Comparison of ENCODE assay signal across 25 mouse cellular contexts in genomic region chr5:111008431-111008830, GRCm38 (mm10).
DNase-seq lines count a peak whose midpoint lies in the region; ATAC-seq and TF ChIP-seq lines count a peak whose summit lies in the region.
"Had no signal": no experiment of that assay in that cellular context is flagged by ENCODE, and none has a peak within 500 bp of the region (broad histone marks: within the 10 kb centered on the region; RNA-seq: fewer than 3 reads in every experiment).

No protein-coding gene starts in this region.

- peak; percentile 49 for DNase-seq in gastrocnemius, adult 2 months
- DNase-seq in gastrocnemius, postnatal 14 days, result no peak
- DNase-seq: adrenal gland, postnatal 10 days; adrenal gland, postnatal 36 days; B cell, adult 2 months; heart, adult 2 months; heart, postnatal 14 days; heart, postnatal 4 days; kidney, adult 2 months had no signal

- no peak for ATAC-seq in forebrain, embryonic 15.5 days (replicated peaks)
- no peak for ATAC-seq in forebrain, embryonic 12.5 days (ENCODE audit: low FRiP score)
- no peak for ATAC-seq in midbrain, embryonic 12.5 days (ENCODE audit: low FRiP score, low read depth)
- no peak for ATAC-seq in midbrain, embryonic 16.5 days
- no peak for ATAC-seq in hindbrain, embryonic 13.5 days (ENCODE audit: low FRiP score)
- ATAC-seq: forebrain, embryonic 13.5 days; intestine, postnatal 0 days; Patski had no signal

- H3K4me2 ChIP-seq in forebrain, embryonic 15.5 days (replicated peaks), result no peak overlapping the region
- H3K4me2 ChIP-seq in forebrain, embryonic 12.5 days, result no peak overlapping the region
- H3K4me2 ChIP-seq in midbrain, embryonic 12.5 days (replicated peaks), result no peak overlapping the region
- no peak overlapping the region for H3K4me2 ChIP-seq in midbrain, embryonic 16.5 days (ENCODE audit: low read length)
- H3K4me2 ChIP-seq in hindbrain, embryonic 13.5 days, result no peak overlapping the region
- H3K4me2 ChIP-seq: embryonic facial prominence, embryonic 12.5 days; forebrain, embryonic 13.5 days; heart, embryonic 13.5 days; hindbrain, embryonic 15.5 days had no signal

- H3K9ac ChIP-seq in forebrain, embryonic 15.5 days (replicated peaks), result no peak overlapping the region
- H3K9ac ChIP-seq in forebrain, embryonic 12.5 days, result no peak overlapping the region
- no peak overlapping the region for H3K9ac ChIP-seq in midbrain, embryonic 12.5 days (replicated peaks)
- no peak overlapping the region for H3K9ac ChIP-seq in midbrain, embryonic 16.5 days (ENCODE audit: low read depth, low read length)
- no peak overlapping the region for H3K9ac ChIP-seq in hindbrain, embryonic 13.5 days
- H3K9ac ChIP-seq: embryonic facial prominence, embryonic 12.5 days; forebrain, embryonic 13.5 days; heart, embryonic 13.5 days; hindbrain, embryonic 15.5 days had no signal

- H3K9me3 ChIP-seq in forebrain, embryonic 15.5 days, result no peaks in the 10 kb centered on the region
- H3K9me3 ChIP-seq in forebrain, embryonic 12.5 days, result no peaks in the 10 kb centered on the region
- H3K9me3 ChIP-seq in midbrain, embryonic 12.5 days, result peaks cover 7% of the 10 kb centered on the region; the same call in 1 of the 2 replicates
- H3K9me3 ChIP-seq in midbrain, embryonic 16.5 days (replicated peaks; ENCODE audit: control insufficient read depth, low read length, poor library complexity, severe bottlenecking), result no peaks in the 10 kb centered on the region
- 0 out of 2 replicates have a peak, but pooled peaks cover 5% of the 10 kb centered on the region for H3K9me3 ChIP-seq in hindbrain, embryonic 13.5 days
- H3K9me3 ChIP-seq: G1E; hindbrain, embryonic 15.5 days had no signal

- no peaks in the 10 kb centered on the region for H3K36me3 ChIP-seq in forebrain, embryonic 15.5 days
- no peaks in the 10 kb centered on the region; the same call in 1 of the 2 replicates for H3K36me3 ChIP-seq in forebrain, embryonic 12.5 days (replicated peaks)
- H3K36me3 ChIP-seq in midbrain, embryonic 12.5 days, result peaks cover 4% of the 10 kb centered on the region; the same call in 1 of the 2 replicates
- H3K36me3 ChIP-seq in midbrain, embryonic 16.5 days (ENCODE audit: control insufficient read depth, insufficient read depth, low read length), result no peaks in the 10 kb centered on the region
- H3K36me3 ChIP-seq in hindbrain, embryonic 13.5 days, result no peaks in the 10 kb centered on the region
- H3K36me3 ChIP-seq: embryonic facial prominence, embryonic 12.5 days; G1E; hindbrain, embryonic 15.5 days had no signal

- H3K27ac ChIP-seq in forebrain, embryonic 15.5 days (replicated peaks), result peak overlapping the region; percentile 57
- H3K27ac ChIP-seq in forebrain, embryonic 12.5 days, result no peak overlapping the region
- H3K27ac ChIP-seq in gastrocnemius, adult 2 months, result peak overlapping the region; percentile 86
- 0 out of 2 replicates have a peak overlapping the region, but pooled peaks have one; percentile 10 for H3K27ac ChIP-seq in midbrain, embryonic 12.5 days (replicated peaks)
- H3K27ac ChIP-seq in midbrain, embryonic 16.5 days (ENCODE audit: low read length), result no peak overlapping the region; the same call in 1 of the 2 replicates
- H3K27ac ChIP-seq in embryonic fibroblast, embryonic 13.5 days (ENCODE audit: insufficient read depth, low read length), result peak overlapping the region; percentile 44
- H3K27ac ChIP-seq in hindbrain, embryonic 13.5 days, result no peak overlapping the region
- H3K27ac ChIP-seq: embryonic facial prominence, embryonic 12.5 days; forebrain, embryonic 13.5 days; heart, adult 2 months; heart, embryonic 10.5 days; heart, embryonic 13.5 days; hindbrain, embryonic 15.5 days had no signal

- TF ChIP-seq CTCF in gastrocnemius, adult 2 months (IDR thresholded peaks at IDR 0.05), result no peak
- TF ChIP-seq CTCF in embryonic fibroblast, embryonic 13.5 days (IDR thresholded peaks at IDR 0.05; ENCODE audit: borderline replicate concordance, insufficient read depth, low read length), result no peak

- no peak for TF ChIP-seq POLR2A in embryonic fibroblast, embryonic 13.5 days (IDR thresholded peaks at IDR 0.05; ENCODE audit: low read depth, low read length)

- intact Hi-C loops in gastrocnemius, adult 2 months (cut with DNase I), result no loop called here
- intact Hi-C loops in gastrocnemius, postnatal 14 days (cut with DNase I; ENCODE audit: low total_unique reads), result no loop called here

- WGBS in forebrain, embryonic 15.5 days, result 81% methylated on average over 6 of the region's 6 CpGs
- 77% methylated on average over 6 of the region's 6 CpGs for WGBS in forebrain, embryonic 12.5 days
- 78% methylated on average over 6 of the region's 6 CpGs for WGBS in midbrain, embryonic 12.5 days
- 70% methylated on average over 6 of the region's 6 CpGs for WGBS in midbrain, embryonic 16.5 days
- WGBS in hindbrain, embryonic 13.5 days, result 86% methylated on average over 6 of the region's 6 CpGs

- H3K4me3 ChIP-seq in forebrain, embryonic 15.5 days, result no peak overlapping the region
- H3K4me3 ChIP-seq in forebrain, embryonic 12.5 days (replicated peaks), result no peak overlapping the region
- peak overlapping the region; percentile 63 for H3K4me3 ChIP-seq in gastrocnemius, adult 2 months
- no peak overlapping the region for H3K4me3 ChIP-seq in midbrain, embryonic 12.5 days
- H3K4me3 ChIP-seq in midbrain, embryonic 16.5 days (ENCODE audit: low read depth, low read length), result no peak overlapping the region
- no peak overlapping the region for H3K4me3 ChIP-seq in embryonic fibroblast, embryonic 13.5 days (ENCODE audit: insufficient read depth, low read length)
- H3K4me3 ChIP-seq in hindbrain, embryonic 13.5 days, result no peak overlapping the region
- H3K4me3 ChIP-seq: embryonic facial prominence, embryonic 12.5 days; erythroblast, embryonic 14.5 days; forebrain, embryonic 13.5 days; heart, adult 2 months; heart, embryonic 10.5 days; heart, embryonic 13.5 days; hindbrain, embryonic 15.5 days had no signal

- no peaks in the 10 kb centered on the region for H3K27me3 ChIP-seq in forebrain, embryonic 15.5 days
- no peaks in the 10 kb centered on the region for H3K27me3 ChIP-seq in forebrain, embryonic 12.5 days
- no peaks in the 10 kb centered on the region for H3K27me3 ChIP-seq in midbrain, embryonic 12.5 days
- H3K27me3 ChIP-seq in midbrain, embryonic 16.5 days (ENCODE audit: control insufficient read depth, insufficient read depth, low read depth, low read length), result no peaks in the 10 kb centered on the region
- H3K27me3 ChIP-seq in hindbrain, embryonic 13.5 days, result no peaks in the 10 kb centered on the region
- H3K27me3 ChIP-seq: CH12.LX; embryonic facial prominence, embryonic 12.5 days; forebrain, embryonic 13.5 days; heart, embryonic 13.5 days; hindbrain, embryonic 15.5 days; Patski had no signal

- H3K4me1 ChIP-seq in forebrain, embryonic 15.5 days, result peaks cover 58% of the 10 kb centered on the region
- peaks cover 37% of the 10 kb centered on the region for H3K4me1 ChIP-seq in forebrain, embryonic 12.5 days
- H3K4me1 ChIP-seq in midbrain, embryonic 12.5 days, result peaks cover 29% of the 10 kb centered on the region
- peaks cover 38% of the 10 kb centered on the region for H3K4me1 ChIP-seq in midbrain, embryonic 16.5 days (ENCODE audit: control insufficient read depth, insufficient read depth, low read length)
- peaks cover 25% of the 10 kb centered on the region for H3K4me1 ChIP-seq in embryonic fibroblast, embryonic 13.5 days (ENCODE audit: control insufficient read depth, insufficient read depth, low read length)
- peaks cover 51% of the 10 kb centered on the region for H3K4me1 ChIP-seq in hindbrain, embryonic 13.5 days (replicated peaks)

Comparison
In these comparisons a context has a peak if more than half of its experiments do, and no peak if none do; other contexts are left out.
1. H3K27ac ChIP-seq: peak in forebrain, embryonic 15.5 days (single experiment), gastrocnemius, adult 2 months (single experiment), midbrain, embryonic 12.5 days (single experiment) and embryonic fibroblast, embryonic 13.5 days (single experiment); none in forebrain, embryonic 12.5 days (single experiment), midbrain, embryonic 16.5 days (single experiment) and hindbrain, embryonic 13.5 days (single experiment).